Mouse (Mus musculus) kidney, embryonic 14.5 days (tissue): ENCODE results near the gene Iqschfp. TPM values are rescaled to one million over a fixed set of nuclear protein-coding genes. Genes with fewer than 3 reads are reported as not detected.

Experiments
- ATAC-seq: fragments of 200-750 bp; cut with Nextera tagmentation; 2 replicates; pipeline ENCODE4 v1.8.0; 2017; ENCODE audit warnings: moderate number of reproducible peaks, mild to moderate bottlenecking, moderate TSS enrichment, moderate library complexity; ENCODE audit not compliant: low FRiP score, low TSS enrichment
- H3K27ac ChIP-seq: fragments of 300-500 bp; sonication (generic); 2 replicates; pipeline ENCODE4 v1.5.1; 2014; ENCODE audit warnings: low read depth, mild to moderate bottlenecking, low read length, moderate library complexity, mixed read lengths
- H3K27me3 ChIP-seq: fragments of 300-500 bp; sonication (generic); 2 replicates; pipeline ENCODE4 v1.6.1; 2014; ENCODE audit warnings: mild to moderate bottlenecking, low read length; ENCODE audit not compliant: control insufficient read depth, insufficient read depth
- H3K36me3 ChIP-seq: fragments of 300-500 bp; sonication (generic); 2 replicates; pipeline ENCODE4 v1.6.1; 2014; ENCODE audit warnings: low read length, mixed read lengths; ENCODE audit not compliant: control insufficient read depth, insufficient read depth
- H3K4me1 ChIP-seq: fragments of 300-500 bp; sonication (generic); 2 replicates; pipeline ENCODE4 v1.6.1; 2014; ENCODE audit warnings: low read length, mixed read lengths; ENCODE audit not compliant: control insufficient read depth, insufficient read depth
- H3K4me2 ChIP-seq: fragments of 300-500 bp; sonication (generic); replicated peaks from 2 replicates; pipeline ENCODE4 v1.6.1; 2014; ENCODE audit warnings: low read depth, mild to moderate bottlenecking, low read length
- H3K4me3 ChIP-seq: fragments of 300-500 bp; sonication (generic); 2 replicates; pipeline ENCODE4 v1.5.1; 2014; ENCODE audit warnings: mild to moderate bottlenecking, low read length
- H3K9ac ChIP-seq: fragments of 300-500 bp; sonication (generic); 2 replicates; pipeline ENCODE4 v1.6.1; 2014; ENCODE audit warnings: low read depth, mild to moderate bottlenecking, low read length, moderate library complexity
- H3K9me3 ChIP-seq: fragments of 300-500 bp; sonication (generic); 2 replicates; pipeline ENCODE4 v1.6.1; 2016; ENCODE audit warnings: low read length; ENCODE audit not compliant: control insufficient read depth
- WGBS: fragments of 180-500 bp; shearing (Covaris S2); extraction: QIAGEN DNeasy Blood & Tissue Kit; methylation state at CpG from one replicate; pipeline ENCODE4 v1.1.7; 2014; 5-methylcytosine and 5-hydroxymethylcytosine counted together
- polyA plus RNA-seq: library from polyadenylated mRNA; unstranded; fragments of >200 nt; fragmentation: Nextera tagmentation; extraction: Ambion mirVana; gene quantifications from 2 replicates; pipeline ENCODE4 v1.2.1, GENCODE M21; 2014

The Iqschfp gene
- polyA plus RNA-seq, 1 experiment from 2014 or later: not detected

GRCm38 (mm10) chr3:68542944-68543501, 651.0 kb downstream of the Iqschfp start:
- Histone ChIP-seq H3K27me3 (no peaks in the 10 kb centered on the region), H3K4me1 (no peaks in the 10 kb centered on the region), H3K4me3 (peak overlapping the region; percentile 21; the same call in 1 of the 2 replicates), H3K9ac (no peak overlapping the region), H3K9me3 (no peaks in the 10 kb centered on the region), H3K36me3 (no peaks in the 10 kb centered on the region), H3K4me2 (peak overlapping the region; percentile 37), H3K27ac (no peak overlapping the region)
- peak; percentile 90 for ATAC-seq
- WGBS: 6% methylated on average over 7 of the region's 7 CpGs

- WGBS: 58% methylated on average over 7 of the region's 7 CpGs
- no peak overlapping the region for H3K4me3 ChIP-seq
- H3K9ac ChIP-seq: no peak overlapping the region
- no peaks in the 10 kb centered on the region for H3K4me1 ChIP-seq
- H3K4me2 ChIP-seq: no peak overlapping the region
- H3K9me3 ChIP-seq: no peaks in the 10 kb centered on the region
- H3K27me3 ChIP-seq: no peaks in the 10 kb centered on the region
- no peaks in the 10 kb centered on the region for H3K36me3 ChIP-seq
- no peak overlapping the region for H3K27ac ChIP-seq
- ATAC-seq: no peak; the same call in 1 of the 2 replicates
These were observed 652.8 kb downstream of the Iqschfp start for GRCm38 (mm10) chr3:68544811-68545210.

GRCm38 (mm10) chr3:68545898-68546297, 653.9 kb downstream of the Iqschfp start:
- no peak overlapping the region for H3K27ac ChIP-seq
- H3K36me3 ChIP-seq: no peaks in the 10 kb centered on the region
- no peaks in the 10 kb centered on the region for H3K9me3 ChIP-seq
- H3K4me2 ChIP-seq: no peak overlapping the region
- ATAC-seq: no peak
- no peak overlapping the region for H3K9ac ChIP-seq
- no peaks in the 10 kb centered on the region for H3K27me3 ChIP-seq
- no peak overlapping the region for H3K4me3 ChIP-seq
- no peaks in the 10 kb centered on the region for H3K4me1 ChIP-seq
- WGBS: 57% methylated on average over 6 of the region's 6 CpGs

- 65% methylated on average over 4 of the region's 4 CpGs for WGBS
- Histone ChIP-seq H3K4me2 (no peak overlapping the region), H3K36me3 (no peaks in the 10 kb centered on the region), H3K4me3 (no peak overlapping the region), H3K27me3 (no peaks in the 10 kb centered on the region), H3K9ac (no peak overlapping the region), H3K4me1 (no peaks in the 10 kb centered on the region), H3K9me3 (no peaks in the 10 kb centered on the region), H3K27ac (no peak overlapping the region)
- no peak for ATAC-seq
These were observed 663.1 kb downstream of the Iqschfp start for GRCm38 (mm10) chr3:68555087-68555662.

GRCm38 (mm10) chr3:68556891-68557290, 664.9 kb downstream of the Iqschfp start:
- no peak for ATAC-seq
- Histone ChIP-seq H3K36me3 (no peaks in the 10 kb centered on the region), H3K27ac (no peak overlapping the region), H3K4me2 (no peak overlapping the region), H3K27me3 (no peaks in the 10 kb centered on the region), H3K4me1 (no peaks in the 10 kb centered on the region), H3K4me3 (no peak overlapping the region), H3K9ac (no peak overlapping the region), H3K9me3 (no peaks in the 10 kb centered on the region)
- WGBS: 92% methylated on average over 9 of the region's 9 CpGs

- Histone ChIP-seq H3K9ac (no peak overlapping the region), H3K27me3 (no peaks in the 10 kb centered on the region), H3K4me2 (no peak overlapping the region), H3K27ac (no peak overlapping the region), H3K36me3 (no peaks in the 10 kb centered on the region), H3K4me3 (no peak overlapping the region), H3K4me1 (no peaks in the 10 kb centered on the region), H3K9me3 (no peaks in the 10 kb centered on the region)
- 71% methylated on average over 6 of the region's 6 CpGs for WGBS
- ATAC-seq: no peak
These were observed 666.7 kb downstream of the Iqschfp start for GRCm38 (mm10) chr3:68558744-68559143.

GRCm38 (mm10) chr3:68560057-68560456, 668.0 kb downstream of the Iqschfp start:
- H3K36me3 ChIP-seq: no peaks in the 10 kb centered on the region
- WGBS: 78% methylated on average over 5 of the region's 5 CpGs
- ATAC-seq: no peak
- no peaks in the 10 kb centered on the region for H3K4me1 ChIP-seq
- H3K27me3 ChIP-seq: no peaks in the 10 kb centered on the region
- no peak overlapping the region for H3K4me3 ChIP-seq
- no peaks in the 10 kb centered on the region for H3K9me3 ChIP-seq
- no peak overlapping the region for H3K4me2 ChIP-seq
- H3K9ac ChIP-seq: no peak overlapping the region
- H3K27ac ChIP-seq: no peak overlapping the region

GRCm38 (mm10) chr3:68562838-68563237, 670.8 kb downstream of the Iqschfp start:
- H3K9me3 ChIP-seq: no peaks in the 10 kb centered on the region
- no peak overlapping the region for H3K27ac ChIP-seq
- H3K9ac ChIP-seq: no peak overlapping the region
- no peak overlapping the region for H3K4me3 ChIP-seq
- H3K4me2 ChIP-seq: no peak overlapping the region
- no peaks in the 10 kb centered on the region for H3K36me3 ChIP-seq
- ATAC-seq: no peak
- H3K27me3 ChIP-seq: no peaks in the 10 kb centered on the region
- WGBS: 75% methylated on average over 2 of the region's 2 CpGs
- no peaks in the 10 kb centered on the region for H3K4me1 ChIP-seq

GRCm38 (mm10) chr3:68563922-68564321, 671.9 kb downstream of the Iqschfp start:
- ATAC-seq: no peak
- no peak overlapping the region for H3K4me2 ChIP-seq
- no peak overlapping the region for H3K9ac ChIP-seq
- H3K36me3 ChIP-seq: no peaks in the 10 kb centered on the region
- WGBS: 84% methylated on average over 8 of the region's 8 CpGs
- H3K9me3 ChIP-seq: no peaks in the 10 kb centered on the region
- no peaks in the 10 kb centered on the region for H3K4me1 ChIP-seq
- no peaks in the 10 kb centered on the region for H3K27me3 ChIP-seq
- no peak overlapping the region for H3K27ac ChIP-seq
- no peak overlapping the region for H3K4me3 ChIP-seq
